Mouse (Mus musculus) heart, adult 2 months (tissue): Measurements from ENCODE around the gene Plcl2.

Experiments
- CTCF ChIP-seq: fragments of 200-600 bp; IDR thresholded peaks from 2 replicates; pipeline ENCODE4 v1.8.1; 2022; ENCODE audit warnings: antibody characterized with exemption, mild to moderate bottlenecking, moderate library complexity
- EP300 ChIP-seq: fragments of 200-500 bp; IDR thresholded peaks from 2 replicates; pipeline ENCODE4 v1.6.1; 2011; ENCODE audit warnings: low read depth, low read length, control low read depth; ENCODE audit not compliant: insufficient read depth
- POLR2A ChIP-seq: fragments of 200-500 bp; IDR thresholded peaks from 2 replicates; pipeline ENCODE4 v1.6.1; 2011; ENCODE audit warnings: mild to moderate bottlenecking, low read depth, low read length, control low read depth; ENCODE audit not compliant: insufficient read depth

GRCm38 (mm10) chr17:50490644-50491430 lies 18.4 kb upstream of the Plcl2 start:
- no peak for TF ChIP-seq CTCF
- no peak for TF ChIP-seq POLR2A
- no peak for TF ChIP-seq EP300
